Mouse (Mus musculus) right cerebral cortex, postnatal 4 days (tissue): ENCODE measurements around the gene Hist1h2bq.
"Not testable (repeated sequence)": the region's sequence is repeated elsewhere in the genome, so short reads cannot be mapped to it uniquely, and the experiment has no call there.

ENCODE experiments used
- DNase-seq: peaks from one replicate; pipeline ENCODE4 v3.0.0-alpha.2; 2022

Hist1h2bq gene

GRCm38 (mm10) chr13:21787760-21788593 is 22.0 kb downstream of the Hist1h2bq start:
- DNase-seq, result no peak

GRCm38 (mm10) chr13:21786899-21787629 is 22.9 kb downstream of the Hist1h2bq start, which contains the start of the genes Hist1h2an and Hist1h2bp:
Hist1h2an (minus strand) TSS chr13:21787218.
Hist1h2bp (plus strand) TSS chr13:21787461.
- DNase-seq, result peak; percentile 73

GRCm38 (mm10) chr13:21786189-21786898 is 23.7 kb downstream of the Hist1h2bq start:
- no peak for DNase-seq

GRCm38 (mm10) chr13:21784311-21784710 is 25.7 kb downstream of the Hist1h2bq start:
- DNase-seq, result no peak

GRCm38 (mm10) chr13:21783734-21784161 is 26.2 kb downstream of the Hist1h2bq start:
- DNase-seq, result no peak

- DNase-seq, result peak; percentile 8
These were observed 26.8 kb downstream of the Hist1h2bq start, which contains the start of gene Hist1h3i for GRCm38 (mm10) chr13:21783255-21783617. Hist1h3i (minus strand) TSS chr13:21783370.

GRCm38 (mm10) chr13:21782361-21783254 is 27.4 kb downstream of the Hist1h2bq start:
- DNase-seq, result not testable (repeated sequence)

GRCm38 (mm10) chr13:21781639-21782038 is 28.4 kb downstream of the Hist1h2bq start:
- DNase-seq, result no peak

GRCm38 (mm10) chr13:21781021-21781555 is 28.9 kb downstream of the Hist1h2bq start:
- no peak for DNase-seq

- peak; percentile 12 for DNase-seq
These were observed 29.9 kb downstream of the Hist1h2bq start, which contains the start of gene Hist1h1b for GRCm38 (mm10) chr13:21779767-21780731. Hist1h1b (minus strand) TSS chr13:21780625.

GRCm38 (mm10) chr13:21778814-21779766 is 30.9 kb downstream of the Hist1h2bq start:
- peak; percentile 51 for DNase-seq
